Mouse (Mus musculus) CH12.LX (cell line): Measurements from ENCODE around the gene Kcnk15.

ENCODE experiments used
- CHD2 ChIP-seq: IDR thresholded peaks from 2 replicates; pipeline ENCODE4 v1.6.1; 2011; ENCODE audit warnings: low read length, improper control_type of control experiment
- CTCF ChIP-seq, 2 experiments: IDR thresholded peaks in 1 of 2; conservative IDR thresholded peaks in 1 of 2; 2 replicates each; pipeline ENCODE4 v1.5.1; 2011 to 2012; ENCODE audit warnings: low read depth in 2 of 2, low read length in 2 of 2, improper control_type of control experiment in 1 of 2, inconsistent platforms in 1 of 2, mild to moderate bottlenecking in 1 of 2, moderate library complexity in 1 of 2
- ELF1 ChIP-seq: IDR thresholded peaks from 2 replicates; pipeline ENCODE4 v1.6.1; 2014; ENCODE audit warnings: low read depth, mild to moderate bottlenecking, inconsistent platforms, low read length, improper control_type of control experiment
- EP300 ChIP-seq: IDR thresholded peaks from 2 replicates; pipeline ENCODE4 v1.6.1; 2011; ENCODE audit warnings: low read length, improper control_type of control experiment
- MAX ChIP-seq: IDR thresholded peaks from 2 replicates; pipeline ENCODE4 v1.6.1; 2011; ENCODE audit warnings: low read length, improper control_type of control experiment
- MXI1 ChIP-seq: IDR thresholded peaks from 2 replicates; pipeline ENCODE4 v1.6.1; 2011; ENCODE audit warnings: mild to moderate bottlenecking, low read depth, low read length, improper control_type of control experiment
- MYC ChIP-seq: IDR thresholded peaks from 2 replicates; pipeline ENCODE4 v1.6.1; 2011; ENCODE audit warnings: low read depth, mild to moderate bottlenecking, improper control_type of control experiment, low read length
- POLR2A ChIP-seq: IDR thresholded peaks from 2 replicates; pipeline ENCODE4 v1.6.1; 2011; ENCODE audit warnings: low read depth, mild to moderate bottlenecking, improper control_type of control experiment, low read length
- POLR2AphosphoS2 ChIP-seq: IDR thresholded peaks from 2 replicates; pipeline ENCODE4 v1.6.1; 2011; ENCODE audit warnings: low read depth, low read length, improper control_type of control experiment
- RAD21 ChIP-seq: IDR thresholded peaks from 2 replicates; pipeline ENCODE4 v1.6.1; 2011; ENCODE audit warnings: low read depth, mild to moderate bottlenecking, low read length, improper control_type of control experiment, moderate library complexity
- SIN3A ChIP-seq: IDR thresholded peaks from 2 replicates; pipeline ENCODE4 v1.6.1; 2012; ENCODE audit warnings: low read length, improper control_type of control experiment, inconsistent platforms
- TCF12 ChIP-seq: IDR thresholded peaks from 2 replicates; pipeline ENCODE4 v1.6.1; 2014; ENCODE audit warnings: low read depth, mild to moderate bottlenecking, inconsistent platforms, low read length, improper control_type of control experiment
- USF1 ChIP-seq: IDR thresholded peaks from 2 replicates; pipeline ENCODE4 v1.6.1; 2014; ENCODE audit warnings: low read depth, mild to moderate bottlenecking, inconsistent platforms, low read length, improper control_type of control experiment
- ZNF384 ChIP-seq: IDR thresholded peaks from 2 replicates; pipeline ENCODE4 v1.6.1; 2012; ENCODE audit warnings: low read depth, low read length, improper control_type of control experiment, inconsistent platforms

DNA sequence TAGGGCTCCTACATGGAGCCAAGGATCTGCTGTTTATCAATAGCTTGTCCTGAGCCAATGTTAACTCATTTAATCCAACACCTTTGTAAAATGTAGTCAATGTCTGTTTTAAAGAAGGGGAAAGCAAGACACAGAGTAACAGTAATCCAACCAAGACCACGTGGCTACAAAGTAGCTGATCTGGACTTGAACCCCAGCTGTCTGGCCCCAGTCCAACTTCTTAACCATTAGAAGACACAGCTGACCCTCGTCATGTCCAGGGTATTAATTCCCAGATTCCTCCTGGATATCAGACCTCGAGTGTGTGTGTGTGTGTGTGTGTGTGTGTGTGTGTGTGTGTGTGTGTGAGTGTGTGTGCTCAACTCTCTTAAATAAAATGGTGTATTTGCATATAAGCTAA, 18.5 kb downstream of the Kcnk15 start:
- TF ChIP-seq POLR2AphosphoS2 (no peak), MXI1 (no peak), USF1 (no peak), SIN3A (no peak), CTCF (conservative IDR thresholded peaks at IDR 0.05 in 1 of 2, IDR thresholded peaks at IDR 0.05 in 1 of 2; ENCODE audit: low read depth in 2 of 2, low read length in 2 of 2) (no peak), MYC (no peak), ZNF384 (no peak), EP300 (no peak), CHD2 (no peak), RAD21 (no peak), TCF12 (no peak), MAX (no peak), POLR2A (no peak), ELF1 (no peak)
